Mouse (Mus musculus) liver, embryonic 15.5 days (tissue): ENCODE measurements around the gene Cd2ap. TPM values are rescaled to one million over a fixed set of nuclear protein-coding genes. Genes with fewer than 3 reads are reported as not detected.
"Not testable (repeated sequence)": the region's sequence is repeated elsewhere in the genome, so short reads cannot be mapped to it uniquely, and the experiment has no call there.

ENCODE experiments used
- ATAC-seq: fragments of 200-750 bp; cut with Nextera tagmentation; 2 replicates; pipeline ENCODE4 v1.8.0; 2017; ENCODE audit warnings: moderate number of reproducible peaks, mild to moderate bottlenecking, moderate library complexity; ENCODE audit not compliant: insufficient read depth
- H3K27ac ChIP-seq: fragments of 300-500 bp; sonication (generic); replicated peaks from 2 replicates; pipeline ENCODE4 v1.5.1; 2015; ENCODE audit warnings: mild to moderate bottlenecking, inconsistent platforms
- H3K27me3 ChIP-seq: fragments of 300-500 bp; sonication (generic); 2 replicates; pipeline ENCODE4 v1.6.1; 2015; ENCODE audit warnings: mild to moderate bottlenecking, inconsistent platforms
- H3K36me3 ChIP-seq: fragments of 300-500 bp; sonication (generic); replicated peaks from 2 replicates; pipeline ENCODE4 v1.6.1; 2015; ENCODE audit warnings: moderate library complexity, mild to moderate bottlenecking, inconsistent platforms
- H3K4me1 ChIP-seq: fragments of 300-500 bp; sonication (generic); replicated peaks from 2 replicates; pipeline ENCODE4 v1.6.1; 2015; ENCODE audit warnings: inconsistent platforms
- H3K4me2 ChIP-seq: fragments of 300-500 bp; sonication (generic); 2 replicates; pipeline ENCODE4 v1.6.1; 2015; ENCODE audit warnings: moderate library complexity, mild to moderate bottlenecking, inconsistent platforms
- H3K4me3 ChIP-seq: fragments of 300-500 bp; sonication (generic); replicated peaks from 2 replicates; pipeline ENCODE4 v1.5.1; 2015; ENCODE audit warnings: mild to moderate bottlenecking, inconsistent platforms
- H3K9ac ChIP-seq: fragments of 300-500 bp; sonication (generic); 2 replicates; pipeline ENCODE4 v1.6.1; 2015; ENCODE audit warnings: moderate library complexity, mild to moderate bottlenecking, inconsistent platforms
- H3K9me3 ChIP-seq: fragments of 300-500 bp; sonication (generic); replicated peaks from 2 replicates; pipeline ENCODE4 v1.6.1; 2016; ENCODE audit warnings: inconsistent platforms
- WGBS: fragments of 180-500 bp; shearing (Covaris S2); methylation state at CpG from one replicate; pipeline ENCODE4 v1.1.7; 2015; ENCODE audit warnings: mixed read lengths; ENCODE audit not compliant: insufficient replicate concordance; 5-methylcytosine and 5-hydroxymethylcytosine counted together
- polyA plus RNA-seq: library from polyadenylated mRNA; unstranded; fragments of >200 nt; fragmentation: Nextera tagmentation; extraction: Ambion mirVana; gene quantifications from 2 replicates; pipeline ENCODE4 v1.2.1, GENCODE M21; 2015

The Cd2ap gene
- polyA plus RNA-seq, result 7.9 and 8.5 TPM in 2 replicates

DNA sequence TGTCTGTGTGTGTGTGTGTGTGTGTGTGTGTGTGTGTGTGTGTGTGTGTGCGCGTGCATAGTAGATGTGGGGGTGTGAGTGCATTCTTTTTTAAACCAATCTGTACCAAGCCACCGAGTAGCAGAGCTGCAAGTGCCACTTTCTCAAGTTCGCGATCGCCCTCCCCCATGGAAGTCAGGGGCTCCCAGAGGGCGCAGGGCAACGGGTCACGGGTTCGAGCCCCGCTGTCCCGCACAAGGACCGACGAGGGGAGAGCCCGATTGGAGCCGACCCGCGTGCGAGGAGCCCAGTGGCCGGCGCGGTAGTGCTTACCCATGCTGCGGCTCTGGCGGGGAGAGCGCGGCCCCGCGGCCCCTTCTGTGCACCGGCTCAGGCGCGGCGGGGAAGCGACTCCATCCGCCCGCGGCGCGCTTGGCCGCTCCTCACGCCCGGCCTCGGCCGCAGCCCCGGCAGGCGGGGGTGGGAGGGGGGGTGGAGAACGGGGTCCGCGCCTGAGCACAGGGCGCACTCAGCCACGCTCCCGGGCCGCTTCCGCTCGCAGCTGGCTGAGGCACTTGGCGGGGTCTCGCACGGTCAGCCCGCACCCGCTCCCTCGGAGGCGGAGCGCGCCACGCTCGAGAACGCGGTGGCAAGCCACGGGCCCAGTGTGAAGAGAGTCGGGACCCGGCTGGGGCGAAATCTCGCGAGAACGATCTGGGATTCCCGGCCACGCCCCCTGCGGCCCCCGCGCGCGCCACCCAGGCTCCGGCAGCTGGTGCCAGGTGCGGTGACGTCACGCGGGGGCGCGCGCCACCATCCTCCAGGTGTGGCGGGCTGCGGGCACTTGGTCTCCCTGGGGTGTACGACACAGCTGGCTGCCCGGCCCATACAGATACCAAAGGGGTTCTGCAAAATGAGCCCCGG lies at the start of gene Cd2ap:
TSS of gene Cd2ap (minus strand) at position 665 of the 903 bp plus-strand sequence.
- Histone ChIP-seq H3K4me1 (peaks cover 36% of the 10 kb centered on the region), H3K4me2 (peak within 1 kb of the TSS; percentile 94), H3K27ac (peak within 1 kb of the TSS; percentile 90), H3K4me3 (peak within 1 kb of the TSS; percentile 97), H3K36me3 (no peaks in the 10 kb centered on the region), H3K9me3 (no peaks in the 10 kb centered on the region), H3K9ac (peak within 1 kb of the TSS; percentile 92), H3K27me3 (no peaks in the 10 kb centered on the region)
- ATAC-seq, result peak; percentile 95
- under 1% methylated on average over 88 of the region's 94 CpGs for WGBS

DNA sequence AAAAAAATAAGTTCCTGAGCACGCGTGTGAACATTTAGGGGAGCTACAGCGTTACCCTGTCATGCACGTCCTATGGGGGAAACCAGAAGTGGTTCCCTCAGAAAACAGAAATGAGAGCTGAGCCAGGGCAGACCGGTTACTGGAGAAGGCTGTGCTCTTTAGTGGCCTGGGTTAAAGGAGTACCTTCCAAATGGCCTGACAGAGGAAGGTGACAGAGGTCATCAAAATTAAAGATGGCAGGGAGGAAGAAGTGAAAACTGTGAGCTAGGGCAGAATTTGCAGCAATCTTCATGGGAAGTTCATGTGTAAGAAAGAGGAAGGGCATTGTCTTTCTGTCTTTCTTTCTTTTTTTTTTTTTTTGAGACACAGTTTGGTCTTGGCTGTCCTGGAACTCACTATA lies 48.3 kb upstream of the Cd2ap start:
- Histone ChIP-seq H3K9ac (no peak overlapping the region), H3K36me3 (no peaks in the 10 kb centered on the region), H3K27ac (no peak overlapping the region), H3K9me3 (no peaks in the 10 kb centered on the region), H3K27me3 (no peaks in the 10 kb centered on the region), H3K4me2 (no peak overlapping the region), H3K4me1 (no peaks in the 10 kb centered on the region), H3K4me3 (no peak overlapping the region)
- ATAC-seq, result 0 out of 2 replicates have a peak, but pooled peaks have one; percentile 31
- WGBS, result 71% methylated on average over 5 of the region's 5 CpGs

DNA sequence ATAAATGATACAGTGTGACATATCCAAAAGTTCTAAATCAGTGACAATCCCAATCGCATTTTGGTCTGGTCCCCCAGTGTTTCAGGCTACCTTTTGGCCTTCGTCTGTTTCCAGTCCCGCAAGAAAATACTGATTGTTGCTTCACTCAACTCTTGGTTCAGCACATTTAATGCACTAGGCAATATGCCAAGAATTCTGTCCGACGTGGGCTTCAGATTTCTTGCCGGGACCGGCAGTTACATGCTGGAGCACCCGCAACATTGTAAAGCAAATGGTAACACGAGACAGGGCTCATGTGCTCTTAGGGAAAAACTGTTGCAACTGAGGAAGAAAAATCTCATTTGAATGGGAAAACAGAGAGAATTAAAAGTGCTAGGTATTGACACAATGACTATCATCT lies 42.3 kb upstream of the Cd2ap start:
- ATAC-seq, result no peak
- no peak overlapping the region for H3K27ac ChIP-seq
- no peaks in the 10 kb centered on the region for H3K9me3 ChIP-seq
- WGBS, result 67% methylated on average over 9 of the region's 9 CpGs
- H3K4me1 ChIP-seq, result no peaks in the 10 kb centered on the region
- no peaks in the 10 kb centered on the region for H3K27me3 ChIP-seq
- no peak overlapping the region for H3K4me3 ChIP-seq
- no peaks in the 10 kb centered on the region for H3K36me3 ChIP-seq
- H3K4me2 ChIP-seq, result no peak overlapping the region
- no peak overlapping the region for H3K9ac ChIP-seq

DNA sequence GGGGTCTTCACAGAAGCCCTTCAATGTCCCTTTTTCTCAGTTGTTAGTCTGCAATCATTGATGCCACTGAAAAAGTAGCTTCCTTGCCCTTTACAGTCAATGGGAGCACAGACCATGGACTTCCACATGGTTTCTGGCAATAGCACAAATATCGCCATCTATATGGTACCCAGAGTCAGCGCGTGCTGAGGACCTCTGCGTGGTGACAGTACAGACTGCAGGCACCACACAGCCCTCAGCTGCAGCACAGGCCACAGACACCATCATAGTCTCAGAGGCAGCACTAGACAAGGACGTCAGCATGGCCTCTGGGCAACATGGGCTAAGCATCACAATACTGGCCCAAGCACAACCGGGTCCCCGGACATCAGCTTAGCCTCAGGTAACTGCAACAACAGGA lies 38.3 kb upstream of the Cd2ap start:
- Histone ChIP-seq H3K4me3 (no peak overlapping the region), H3K36me3 (no peaks in the 10 kb centered on the region), H3K9ac (no peak overlapping the region), H3K4me1 (no peaks in the 10 kb centered on the region), H3K9me3 (no peaks in the 10 kb centered on the region), H3K27me3 (no peaks in the 10 kb centered on the region), H3K4me2 (no peak overlapping the region), H3K27ac (no peak overlapping the region)
- ATAC-seq, result no peak
- WGBS, result 69% methylated on average over 7 of the region's 7 CpGs

DNA sequence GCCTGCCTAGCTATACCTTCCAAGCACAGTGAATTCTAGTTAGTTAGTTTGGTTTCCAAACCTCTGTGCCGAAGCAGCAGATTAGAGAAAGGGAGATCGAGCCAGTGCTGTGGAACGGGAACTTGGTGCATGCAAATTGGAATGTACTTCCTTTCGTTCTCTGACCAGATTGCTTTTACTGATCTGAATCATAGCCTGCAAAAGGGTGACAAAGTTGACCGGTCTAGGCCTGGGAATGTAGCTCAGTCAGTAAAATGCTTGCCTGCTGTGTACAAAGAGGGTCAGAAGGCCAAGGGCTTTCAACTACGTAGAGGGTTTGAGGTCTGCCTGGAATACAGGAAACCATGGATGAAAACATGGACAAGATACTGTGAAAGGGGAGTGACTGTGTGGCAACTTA lies 35.7 kb upstream of the Cd2ap start:
- Histone ChIP-seq H3K9ac (no peak overlapping the region), H3K27ac (0 out of 2 replicates have a peak overlapping the region, but pooled peaks have one; percentile 7), H3K36me3 (no peaks in the 10 kb centered on the region), H3K4me2 (no peak overlapping the region), H3K9me3 (no peaks in the 10 kb centered on the region), H3K4me1 (no peaks in the 10 kb centered on the region), H3K4me3 (no peak overlapping the region), H3K27me3 (no peaks in the 10 kb centered on the region)
- ATAC-seq, result 0 out of 2 replicates have a peak, but pooled peaks have one; percentile 38
- WGBS, result 29% methylated on average over 6 of the region's 6 CpGs

DNA sequence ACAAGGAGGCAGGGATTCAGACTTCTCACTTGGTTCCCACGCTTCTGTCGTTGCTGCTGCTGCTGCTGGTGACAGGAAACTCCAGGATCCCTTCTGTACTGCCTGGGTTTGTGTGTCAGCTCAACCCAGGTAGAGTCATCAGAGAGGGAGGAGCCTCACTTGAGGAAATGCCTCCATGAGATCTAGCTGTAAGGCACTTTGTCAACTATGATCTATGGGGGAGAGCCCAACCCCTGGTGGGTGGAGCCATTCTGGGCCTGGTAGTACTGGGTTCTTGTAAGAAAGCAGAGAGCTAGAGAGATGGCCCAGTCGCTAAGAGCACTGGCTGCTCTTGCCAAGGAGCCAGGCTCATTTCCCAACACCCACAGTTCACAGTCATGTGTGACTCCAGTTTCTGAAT lies 34.0 kb upstream of the Cd2ap start:
- no peak overlapping the region for H3K27ac ChIP-seq
- no peaks in the 10 kb centered on the region for H3K27me3 ChIP-seq
- ATAC-seq, result no peak
- no peaks in the 10 kb centered on the region for H3K36me3 ChIP-seq
- no peak overlapping the region for H3K9ac ChIP-seq
- H3K4me1 ChIP-seq, result no peaks in the 10 kb centered on the region
- 53% methylated on average over 3 of the region's 3 CpGs for WGBS
- H3K4me2 ChIP-seq, result no peak overlapping the region
- no peaks in the 10 kb centered on the region for H3K9me3 ChIP-seq
- no peak overlapping the region for H3K4me3 ChIP-seq

DNA sequence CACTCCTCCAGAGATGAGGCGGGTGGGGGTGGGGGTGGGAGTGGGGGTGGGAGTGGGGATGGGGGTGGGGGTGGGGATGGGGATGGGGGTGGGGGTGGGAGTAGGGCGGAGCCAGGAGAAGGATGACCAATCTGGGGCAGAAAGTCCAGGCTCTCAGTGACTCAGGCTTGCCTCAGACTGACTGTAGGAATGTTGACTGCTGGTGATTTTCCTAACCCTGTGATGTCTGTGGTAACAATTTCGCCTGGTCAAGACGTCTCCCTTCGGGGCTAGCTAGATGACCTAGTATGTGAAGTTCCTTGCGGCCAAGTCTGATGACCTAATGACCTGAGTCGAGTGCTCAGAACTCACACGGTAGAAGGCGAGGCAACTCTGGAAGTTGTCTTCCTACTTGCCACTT lies 32.9 kb upstream of the Cd2ap start:
- Histone ChIP-seq H3K9me3 (no peaks in the 10 kb centered on the region), H3K4me3 (no peak overlapping the region), H3K4me1 (no peaks in the 10 kb centered on the region), H3K9ac (no peak overlapping the region), H3K4me2 (no peak overlapping the region), H3K36me3 (no peaks in the 10 kb centered on the region), H3K27me3 (no peaks in the 10 kb centered on the region), H3K27ac (no peak overlapping the region)
- ATAC-seq, result 0 out of 2 replicates have a peak, but pooled peaks have one; percentile 38
- 51% methylated on average over 9 of the region's 9 CpGs for WGBS

DNA sequence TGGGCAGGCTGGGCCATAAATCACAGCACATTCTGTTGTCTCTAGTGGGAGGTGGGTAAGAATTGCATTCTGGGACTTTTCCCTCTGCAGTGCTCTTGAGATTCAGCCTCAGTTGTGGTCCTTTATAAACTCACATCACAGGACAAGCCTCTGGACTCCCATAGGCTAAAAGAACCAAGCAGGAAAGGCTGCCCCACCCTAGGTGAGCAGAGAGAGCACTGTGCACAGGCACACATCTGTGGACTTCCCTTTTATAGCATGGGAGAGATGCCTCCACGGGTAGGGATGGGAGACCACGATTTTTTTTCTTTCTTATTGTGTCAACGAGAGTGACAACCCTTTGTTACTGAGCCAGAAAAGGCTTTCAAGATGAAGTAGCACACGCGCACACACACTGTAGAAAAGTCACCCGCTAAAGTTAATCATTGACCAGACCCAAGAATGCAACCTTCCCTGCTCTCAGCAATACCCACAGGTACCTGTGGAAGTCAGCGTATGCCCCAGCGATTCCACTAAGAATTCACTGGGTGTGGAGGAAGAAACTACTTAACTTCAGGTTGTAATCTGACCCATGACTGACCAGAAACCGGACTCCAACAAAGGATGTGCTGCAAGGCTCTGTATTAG lies 32.4 kb upstream of the Cd2ap start:
- H3K27me3 ChIP-seq, result no peaks in the 10 kb centered on the region
- H3K4me2 ChIP-seq, result peak overlapping the region; percentile 5
- no peak overlapping the region for H3K4me3 ChIP-seq
- peak; percentile 66 for ATAC-seq
- H3K27ac ChIP-seq, result no peak overlapping the region
- 41% methylated on average over 9 of the region's 9 CpGs for WGBS
- H3K9me3 ChIP-seq, result no peaks in the 10 kb centered on the region
- H3K4me1 ChIP-seq, result no peaks in the 10 kb centered on the region
- H3K36me3 ChIP-seq, result no peaks in the 10 kb centered on the region
- H3K9ac ChIP-seq, result no peak overlapping the region

DNA sequence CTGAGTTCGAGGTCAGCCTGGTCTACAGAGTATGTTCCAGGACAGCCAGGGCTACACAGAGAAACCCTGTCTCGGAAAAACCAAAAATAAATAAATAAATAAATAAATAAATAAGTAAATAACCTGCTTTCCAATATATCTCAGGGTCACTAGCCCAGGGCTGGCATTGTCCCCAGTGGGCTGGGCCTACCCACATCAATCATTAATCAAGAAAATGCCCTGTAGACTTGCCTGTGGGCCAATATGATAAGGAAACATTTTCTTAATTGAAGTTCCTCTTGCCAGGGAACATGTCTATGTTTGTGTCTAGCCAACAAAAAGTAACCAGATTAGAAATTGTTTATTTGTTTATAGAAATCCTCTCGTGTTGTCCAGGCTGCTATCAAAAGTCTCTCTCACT lies 31.7 kb upstream of the Cd2ap start:
- Histone ChIP-seq H3K4me2 (no peak overlapping the region), H3K4me3 (no peak overlapping the region), H3K4me1 (no peaks in the 10 kb centered on the region), H3K27me3 (no peaks in the 10 kb centered on the region), H3K36me3 (no peaks in the 10 kb centered on the region), H3K9me3 (no peaks in the 10 kb centered on the region), H3K27ac (no peak overlapping the region), H3K9ac (no peak overlapping the region)
- no peak for ATAC-seq
- 57% methylated on average over 3 of the region's 3 CpGs for WGBS

DNA sequence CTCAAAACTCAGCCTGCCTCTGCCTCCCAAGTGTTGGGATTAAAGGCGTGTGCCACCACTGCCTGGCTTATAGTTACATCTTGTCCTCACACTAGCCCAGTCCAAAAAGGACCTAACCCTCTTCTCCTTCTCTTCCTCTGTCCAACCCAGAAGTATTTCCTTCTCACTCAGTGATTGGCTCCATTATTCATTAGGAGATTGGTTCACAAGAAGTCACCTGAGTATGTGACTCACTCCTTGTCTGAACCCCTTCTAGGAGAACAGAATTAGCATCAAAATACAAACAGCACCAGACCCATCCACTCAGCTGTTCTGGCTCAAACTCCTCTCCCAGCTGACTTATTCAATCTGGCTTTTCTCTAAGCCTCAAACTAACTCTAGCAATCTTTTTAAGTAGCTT lies 30.0 kb upstream of the Cd2ap start:
- H3K9me3 ChIP-seq, H3K4me3 ChIP-seq, H3K4me2 ChIP-seq, H3K27me3 ChIP-seq, ATAC-seq, H3K27ac ChIP-seq, H3K4me1 ChIP-seq, H3K36me3 ChIP-seq, H3K9ac ChIP-seq: not testable (repeated sequence)
- WGBS, result 71% methylated on average over 1 of the region's 1 CpGs

DNA sequence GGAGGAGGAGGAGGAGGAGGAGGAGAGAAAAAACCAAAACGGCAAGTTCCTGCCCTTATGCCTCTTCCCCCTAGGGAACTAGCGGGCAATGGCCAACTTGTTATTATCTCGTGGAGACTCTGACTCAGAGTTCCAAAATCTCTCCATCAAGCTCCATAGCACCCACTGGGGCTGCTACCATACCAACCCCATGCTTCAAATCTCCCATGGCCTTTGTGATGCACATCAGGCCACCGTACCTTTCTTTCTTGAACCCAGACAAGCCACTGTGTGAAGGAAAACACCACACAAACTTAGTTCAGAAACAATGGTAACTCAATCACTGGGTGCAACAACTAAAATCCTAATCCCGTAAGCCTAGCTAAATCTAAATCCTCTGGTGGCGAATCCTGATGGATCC lies 29.5 kb upstream of the Cd2ap start:
- WGBS, result 63% methylated on average over 6 of the region's 6 CpGs
- H3K36me3 ChIP-seq, result no peaks in the 10 kb centered on the region
- H3K4me2 ChIP-seq, result no peak overlapping the region
- no peaks in the 10 kb centered on the region for H3K27me3 ChIP-seq
- H3K27ac ChIP-seq, result no peak overlapping the region
- no peak overlapping the region for H3K4me3 ChIP-seq
- no peaks in the 10 kb centered on the region for H3K9me3 ChIP-seq
- H3K4me1 ChIP-seq, result no peaks in the 10 kb centered on the region
- ATAC-seq, result no peak
- no peak overlapping the region for H3K9ac ChIP-seq
